Mouse (Mus musculus) testis, adult 2 months (tissue): ENCODE measurements around the gene Nat8f4.

Source experiments
- CTCF ChIP-seq: fragments of 200-500 bp; IDR thresholded peaks from 2 replicates; pipeline ENCODE4 v1.5.1; 2012; ENCODE audit warnings: low read depth, mild to moderate bottlenecking, inconsistent platforms, low read length, moderate library complexity; ENCODE audit not compliant: control insufficient read depth, insufficient read depth, insufficient replicate concordance
- POLR2A ChIP-seq: fragments of 200-500 bp; IDR thresholded peaks from 2 replicates; pipeline ENCODE4 v1.6.1; 2012; ENCODE audit warnings: low read depth, mild to moderate bottlenecking, inconsistent platforms, low read length, moderate library complexity; ENCODE audit not compliant: control insufficient read depth

GRCm38 (mm10) chr6:85929312-85929711 is 24.6 kb upstream of the Nat8f4 start:
- TF ChIP-seq POLR2A (no peak), CTCF (no peak)
